8 mouse cellular contexts compared by ENCODE assay signal in the genomic region with DNA sequence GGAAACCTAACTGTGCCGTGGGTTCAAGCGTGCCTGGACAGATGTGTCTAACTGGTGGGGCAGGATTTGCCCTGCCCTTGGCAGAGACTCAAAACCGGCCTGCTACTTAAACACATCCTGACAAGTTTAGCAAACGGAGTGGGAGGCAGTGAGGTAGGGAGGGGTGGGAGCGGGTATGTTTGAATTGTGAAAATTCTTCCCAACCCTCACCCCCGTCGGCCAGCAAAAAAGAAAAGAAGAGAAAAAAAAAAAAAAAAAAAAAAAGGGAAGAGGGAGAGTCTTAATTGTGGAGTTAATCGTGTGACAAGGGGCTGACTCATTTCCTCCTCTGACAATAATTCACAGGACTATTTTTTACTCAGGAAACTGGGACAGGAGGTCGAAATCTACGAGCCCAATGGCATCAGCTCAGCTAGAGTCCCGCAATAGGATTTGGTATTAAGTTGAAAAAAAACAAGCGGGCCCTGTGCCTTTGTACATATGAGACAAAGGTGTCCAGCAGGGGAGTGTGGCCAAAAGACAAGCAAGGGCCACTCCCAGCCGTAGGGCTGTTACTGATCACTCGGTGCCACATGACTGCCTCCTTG. TPM values are rescaled to one million over a fixed set of nuclear protein-coding genes. Genes with fewer than 3 reads are reported as not detected.
A peak's percentile ranks its signal among the peaks of the same experiment; 100 is the strongest.
DNase-seq lines count a peak whose midpoint lies in the region; ATAC-seq and TF ChIP-seq lines count a peak whose summit lies in the region.

No protein-coding gene starts in this region.

- peak overlapping the region; percentile 4; the same call in 1 of the 2 replicates for H3K9ac ChIP-seq in ES-Bruce4 (ENCODE audit: low read depth, poor library complexity, severe bottlenecking)
- no peak overlapping the region for H3K9ac ChIP-seq in heart, embryonic 15.5 days
- no peak overlapping the region for H3K9ac ChIP-seq in limb, embryonic 14.5 days (ENCODE audit: low read depth, low read length, severe bottlenecking)
- peak overlapping the region; percentile 43 for H3K9ac ChIP-seq in stomach, embryonic 16.5 days (ENCODE audit: low read length)

- peaks cover 6% of the 10 kb centered on the region for H3K4me1 ChIP-seq in ES-Bruce4 (ENCODE audit: control insufficient read depth, insufficient read depth, low read length)
- H3K4me1 ChIP-seq in heart, embryonic 15.5 days (replicated peaks): peaks cover 27% of the 10 kb centered on the region
- peaks cover 26% of the 10 kb centered on the region for H3K4me1 ChIP-seq in limb, embryonic 14.5 days (ENCODE audit: control insufficient read depth, insufficient read depth, low read length)
- H3K4me1 ChIP-seq in stomach, embryonic 16.5 days (ENCODE audit: control insufficient read depth, insufficient read depth, low read length): peaks cover 34% of the 10 kb centered on the region

- no peak for TF ChIP-seq EP300 in ES-Bruce4 (IDR thresholded peaks at IDR 0.05; ENCODE audit: insufficient read depth, low read depth, low read length)

- no peak for TF ChIP-seq CTCF in ES-Bruce4 (IDR thresholded peaks at IDR 0.05; ENCODE audit: low read depth, low read length)

- no peak for TF ChIP-seq POLR2A in ES-Bruce4 (IDR thresholded peaks at IDR 0.05; ENCODE audit: insufficient read depth, low read length)
- TF ChIP-seq POLR2A in limb, embryonic 14.5 days (IDR thresholded peaks at IDR 0.05; ENCODE audit: borderline replicate concordance, extremely low read depth, insufficient read depth, insufficient read length): no peak

- peak overlapping the region; percentile 35 for H3K4me2 ChIP-seq in heart, embryonic 15.5 days
- H3K4me2 ChIP-seq in limb, embryonic 14.5 days (replicated peaks; ENCODE audit: low read depth, low read length, severe bottlenecking): 0 out of 2 replicates have a peak overlapping the region, but pooled peaks have one; percentile 5
- peak overlapping the region; percentile 37 for H3K4me2 ChIP-seq in stomach, embryonic 16.5 days (ENCODE audit: low read depth, low read length)

- H3K4me3 ChIP-seq in ES-Bruce4 (ENCODE audit: low read depth, low read length): no peak overlapping the region
- H3K4me3 ChIP-seq in heart, embryonic 15.5 days: no peak overlapping the region
- no peak overlapping the region for H3K4me3 ChIP-seq in limb, embryonic 14.5 days (replicated peaks; ENCODE audit: low read length)
- H3K4me3 ChIP-seq in stomach, embryonic 16.5 days (replicated peaks; ENCODE audit: low read length): 0 out of 2 replicates have a peak overlapping the region, but pooled peaks have one; percentile 9

- H3K27me3 ChIP-seq in ES-Bruce4 (ENCODE audit: control insufficient read depth, insufficient read depth, low read length, poor library complexity, severe bottlenecking): no peaks in the 10 kb centered on the region
- H3K27me3 ChIP-seq in heart, embryonic 15.5 days: no peaks in the 10 kb centered on the region
- no peaks in the 10 kb centered on the region for H3K27me3 ChIP-seq in limb, embryonic 14.5 days (ENCODE audit: control insufficient read depth, insufficient read depth, low read length)
- H3K27me3 ChIP-seq in stomach, embryonic 16.5 days (ENCODE audit: control insufficient read depth, insufficient read depth, low read length): no peaks in the 10 kb centered on the region

- no peaks in the 10 kb centered on the region for H3K36me3 ChIP-seq in ES-Bruce4 (ENCODE audit: control insufficient read depth, insufficient read depth, low read length, poor library complexity, severe bottlenecking)
- H3K36me3 ChIP-seq in heart, embryonic 15.5 days: no peaks in the 10 kb centered on the region
- H3K36me3 ChIP-seq in limb, embryonic 14.5 days (ENCODE audit: control insufficient read depth, insufficient read depth, low read length): no peaks in the 10 kb centered on the region
- no peaks in the 10 kb centered on the region for H3K36me3 ChIP-seq in stomach, embryonic 16.5 days (ENCODE audit: control insufficient read depth, insufficient read depth, low read length)

- WGBS in heart, embryonic 15.5 days: 24% methylated on average over 14 of the region's 14 CpGs
- 21% methylated on average over 14 of the region's 14 CpGs for WGBS in limb, embryonic 14.5 days
- 11% methylated on average over 14 of the region's 14 CpGs for WGBS in stomach, embryonic 16.5 days

- H3K27ac ChIP-seq in ES-Bruce4 (ENCODE audit: insufficient read depth, low read length): no peak overlapping the region
- peak overlapping the region; percentile 32 for H3K27ac ChIP-seq in heart, embryonic 15.5 days
- no peak overlapping the region for H3K27ac ChIP-seq in limb, embryonic 14.5 days (replicated peaks; ENCODE audit: low read depth, low read length)
- peak overlapping the region; percentile 90 for H3K27ac ChIP-seq in stomach, embryonic 16.5 days (ENCODE audit: low read length)

- peak; percentile 67 for DNase-seq in adrenal gland, adult 2 months
- no peak for DNase-seq in limb, embryonic 14.5 days (ENCODE audit: low spot score)
- DNase-seq in cerebellum, adult 9-11 months: no peak
- no peak for DNase-seq in ovary, postnatal 14 days (ENCODE audit: low spot score)
- no peak for DNase-seq in gastrocnemius, adult 8-10 months (ENCODE audit: low spot score in 2 of 2)

- ATAC-seq in heart, embryonic 15.5 days (replicated peaks; ENCODE audit: insufficient number of reproducible peaks, insufficient read depth, low FRiP score, low read depth): 0 out of 2 replicates have a peak, but pooled peaks have one; percentile 32
- no peak for ATAC-seq in limb, embryonic 14.5 days (ENCODE audit: low FRiP score, low read depth)
- peak; percentile 86 for ATAC-seq in stomach, embryonic 16.5 days (ENCODE audit: insufficient read depth, low FRiP score)

- H3K9me3 ChIP-seq in ES-Bruce4 (replicated peaks; ENCODE audit: control insufficient read depth, insufficient read depth, low read length, poor library complexity, severe bottlenecking): no peaks in the 10 kb centered on the region
- H3K9me3 ChIP-seq in heart, embryonic 15.5 days (replicated peaks): no peaks in the 10 kb centered on the region
- no peaks in the 10 kb centered on the region for H3K9me3 ChIP-seq in limb, embryonic 14.5 days (ENCODE audit: control insufficient read depth, low read length)
- no peaks in the 10 kb centered on the region for H3K9me3 ChIP-seq in stomach, embryonic 16.5 days (replicated peaks; ENCODE audit: control insufficient read depth, low read length)

RNA-seq across cellular contexts. Expression of a gene that starts 46.0 kb away (rescaled TPM):
- 775 and 839 TPM in 2 replicates for polyA plus RNA-seq in ES-Bruce4 (2011; ENCODE audit: insufficient read depth, insufficient read length, low read depth, missing spikeins)
- total RNA-seq in adrenal gland, adult 2 months (2021): 100 to 1,000 TPM; 311 to 403 TPM
- 3.7 and 3.8 TPM in 2 replicates for polyA plus RNA-seq in adrenal gland, adult 2 months (2012; rRNA removed)
- polyA plus RNA-seq in heart, embryonic 15.5 days (2015; fragmentation: Nextera tagmentation; extraction: Ambion mirVana): 170 and 171 TPM in 2 replicates
- polyA plus RNA-seq in limb, embryonic 14.5 days (2012; rRNA removed): 352 and 733 TPM in 2 replicates
- polyA plus RNA-seq in limb, embryonic 14.5 days (2014; fragmentation: Nextera tagmentation; extraction: Ambion mirVana): 231 and 233 TPM in 2 replicates
- polyA plus RNA-seq in stomach, embryonic 16.5 days (2015; fragmentation: Nextera tagmentation; extraction: Ambion mirVana): 194 and 260 TPM in 2 replicates
- 100 to 1,000 TPM in 2 of 4 experiments, 10 to 100 TPM in 2; 89.8 to 139 (median 106) TPM for total RNA-seq in gastrocnemius, adult 8-10 months (2022)

Comparison
In these comparisons a context has a peak if more than half of its experiments do, and no peak if none do; other contexts are left out.
1. H3K27ac ChIP-seq: peak in heart, embryonic 15.5 days (single experiment) and stomach, embryonic 16.5 days (single experiment); none in ES-Bruce4 (single experiment) and limb, embryonic 14.5 days (single experiment).
2. H3K9ac ChIP-seq: peak in ES-Bruce4 (single experiment) and stomach, embryonic 16.5 days (single experiment); none in heart, embryonic 15.5 days (single experiment) and limb, embryonic 14.5 days (single experiment).
3. RNA of a gene that starts 46.0 kb away (polyA plus RNA-seq): 775 to 839 TPM in ES-Bruce4, 231 to 733 TPM in limb, embryonic 14.5 days, 194 to 260 TPM in stomach, embryonic 16.5 days and 170 to 171 TPM in heart, embryonic 15.5 days; 3.7 to 3.8 TPM in adrenal gland, adult 2 months; every median in the first group is over 10 times any median in the second.
4. Peak in every context shown above with its lines, with median percentiles within 50 percentile points of each other: H3K4me2 ChIP-seq.